ENCODE assay signal across 8 mouse cellular contexts in the genomic region with DNA sequence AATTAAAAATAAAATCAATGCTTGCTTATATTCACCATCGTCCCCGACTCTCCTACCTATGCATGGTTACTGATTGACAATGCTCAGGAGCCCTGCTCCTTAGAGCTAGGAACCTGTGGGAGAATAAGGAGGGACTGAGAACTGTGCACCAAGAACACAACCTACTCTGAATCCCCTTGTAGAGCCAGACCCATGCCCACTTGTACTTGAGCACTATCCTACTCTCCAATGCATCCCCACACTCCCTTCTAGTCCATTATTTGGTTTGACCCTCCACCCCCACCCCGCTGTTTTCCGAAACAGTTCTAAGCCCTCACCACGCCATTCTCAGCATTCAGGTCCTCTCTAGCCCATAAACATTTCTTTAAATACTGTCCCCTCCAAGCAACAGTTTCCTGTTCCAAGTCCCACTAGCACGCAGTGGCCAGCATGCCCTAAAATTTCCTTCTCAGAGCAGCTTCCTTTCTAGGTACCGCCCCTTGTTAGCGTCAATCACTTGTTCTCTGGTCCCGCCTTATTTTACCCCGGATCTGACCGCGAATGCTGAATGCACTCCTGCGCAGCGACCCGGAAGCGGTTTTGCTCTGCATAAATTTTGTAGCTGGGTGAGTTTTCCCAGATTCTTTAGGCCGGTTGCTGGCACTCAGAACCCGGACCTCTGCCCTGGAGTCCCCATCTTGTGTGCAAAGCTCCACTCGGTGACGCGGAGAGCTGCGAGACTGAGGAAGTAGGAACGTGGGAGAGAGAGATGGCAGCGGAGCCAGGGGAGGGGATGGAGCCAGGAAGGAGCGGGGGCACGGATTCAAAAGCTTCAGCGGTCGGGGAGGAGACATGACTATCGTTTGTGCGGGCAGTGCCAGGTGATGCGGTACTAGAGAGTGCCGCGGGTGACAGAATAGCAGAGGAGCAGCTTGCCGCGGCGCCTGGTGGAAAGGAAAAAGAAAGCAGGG. TPM values are rescaled to one million over a fixed set of nuclear protein-coding genes. Genes with fewer than 3 reads are reported as not detected.
A peak's percentile ranks its signal among the peaks of the same experiment; 100 is the strongest.
DNase-seq lines count a peak whose midpoint lies in the region; ATAC-seq and TF ChIP-seq lines count a peak whose summit lies in the region.

A gene (plus strand): TSS at position 522 of the 950 bp plus-strand sequence.

- peak; percentile 78 for DNase-seq in ES-E14 (ENCODE audit: low read depth, low spot score)
- DNase-seq in cerebellum, adult 11-12 months = peak; percentile 86
- DNase-seq in heart, postnatal 25 days (ENCODE audit: low spot score) = peak; percentile 75
- DNase-seq in layer of hippocampus, adult 18-20 months (ENCODE audit: low spot score in 2 of 2) = peak; percentile 86 to 93
- DNase-seq in lung, adult 2 months = peak; percentile 77
- peak; percentile 71 to 79 for DNase-seq in thymus, adult 18-20 months

- peak; percentile 98 for ATAC-seq in forebrain, embryonic 15.5 days (replicated peaks)
- peak; percentile 95 for ATAC-seq in neutrophil, adult 5-6 weeks (ENCODE audit: extremely low read depth, insufficient number of reproducible peaks, low FRiP score, poor library complexity, severe bottlenecking)

- 6% methylated on average over 36 of the region's 36 CpGs for WGBS in forebrain, embryonic 15.5 days
- WGBS in lung, adult 2 months = 5% methylated on average over 36 of the region's 36 CpGs

- in situ Hi-C loops in ES-E14 (cut with MboI; ENCODE audit: low sequenced_read_pairs in 2 of 2, unreplicated experiment in 2 of 2) = no loop called here

- no peak for TF ChIP-seq CTCF in lung, adult 2 months (IDR thresholded peaks at IDR 0.05; ENCODE audit: insufficient read depth, low read length)

- H3K27ac ChIP-seq in ES-E14 (ENCODE audit: insufficient read depth, low read depth, low read length, poor library complexity, severe bottlenecking) = peak within 1 kb of the TSS; percentile 71; the same call in 1 of the 2 replicates
- peak within 1 kb of the TSS; percentile 93 for H3K27ac ChIP-seq in forebrain, embryonic 15.5 days (replicated peaks)

- H3K4me1 ChIP-seq in ES-E14 (ENCODE audit: control insufficient read depth in 2 of 2, insufficient read depth in 2 of 2, low read length in 2 of 2, poor library complexity in 1 of 2) = peaks cover 0 to 2% of the 10 kb centered on the region in 2 experiments; a peak in 1 of 4 replicates
- H3K4me1 ChIP-seq in forebrain, embryonic 15.5 days = peaks cover 16% of the 10 kb centered on the region
- peaks cover 5% of the 10 kb centered on the region for H3K4me1 ChIP-seq in lung, adult 2 months (ENCODE audit: control insufficient read depth, insufficient read depth, low read length)

- intact Hi-C loops in heart, postnatal 25 days (cut with DNase I) = loop anchor here (2.0 kb wide), 1 partner anchor 60 kb away; no protein-coding TSS in a partner anchor

- no peaks in the 10 kb centered on the region for H3K9me3 ChIP-seq in ES-E14 (ENCODE audit: control insufficient read depth, insufficient read depth, low read depth, low read length)
- H3K9me3 ChIP-seq in forebrain, embryonic 15.5 days = no peaks in the 10 kb centered on the region

- peak within 1 kb of the TSS; percentile 80 for H3K4me2 ChIP-seq in forebrain, embryonic 15.5 days (replicated peaks)

- TF ChIP-seq POLR2A in lung, adult 2 months (IDR thresholded peaks at IDR 0.05; ENCODE audit: borderline replicate concordance, extremely low read depth, low read depth, low read length) = peak; percentile 50; the same call in 1 of the 2 replicates

- no peaks in the 10 kb centered on the region for H3K27me3 ChIP-seq in forebrain, embryonic 15.5 days

- peak within 1 kb of the TSS; percentile 92 for H3K9ac ChIP-seq in ES-E14 (ENCODE audit: insufficient read depth, low read depth, low read length, poor library complexity, severe bottlenecking)
- peak within 1 kb of the TSS; percentile 87 for H3K9ac ChIP-seq in forebrain, embryonic 15.5 days (replicated peaks)

- H3K36me3 ChIP-seq in ES-E14 (ENCODE audit: control insufficient read depth, insufficient read depth, low read length, poor library complexity, severe bottlenecking) = peaks cover 5% of the 10 kb centered on the region
- peaks cover 20% of the 10 kb centered on the region for H3K36me3 ChIP-seq in forebrain, embryonic 15.5 days

- H3K4me3 ChIP-seq in ES-E14 (ENCODE audit: insufficient read depth in 1 of 2, low read depth in 1 of 2, low read length in 2 of 2, poor library complexity in 1 of 2, severe bottlenecking in 1 of 2) = peak within 1 kb of the TSS; percentile 87 to 88
- peak within 1 kb of the TSS; percentile 88 for H3K4me3 ChIP-seq in forebrain, embryonic 15.5 days
- H3K4me3 ChIP-seq in lung, adult 2 months (replicated peaks; ENCODE audit: extremely low read depth, low read depth, low read length) = peak within 1 kb of the TSS; percentile 99

TF ChIP-seq in ES-E14, 5 proteins besides CTCF, POLR2A, EP300 and RAD21:
- TF ChIP-seq ZNF384 (IDR thresholded peaks at IDR 0.05; ENCODE audit: low read depth, low read length) (no peak), ZC3H11A (IDR thresholded peaks at IDR 0.05; ENCODE audit: borderline replicate concordance, low read depth, low read length) (no peak), HCFC1 (IDR thresholded peaks at IDR 0.05; ENCODE audit: borderline replicate concordance, insufficient read depth, low read length) (no peak), CHD2 (IDR thresholded peaks at IDR 0.05; ENCODE audit: low read depth, low read length) (no peak), MAFK (IDR thresholded peaks at IDR 0.05; ENCODE audit: insufficient read depth, low read depth, low read length) (no peak)

RNA-seq across cellular contexts. Expression of the gene that starts here (rescaled TPM):
- 18.0 and 19.8 TPM in 2 replicates for total RNA-seq in ES-E14 (2012; rRNA removed)
- 19.8 and 19.9 TPM in 2 replicates for polyA plus RNA-seq in forebrain, embryonic 15.5 days (2015; fragmentation: Nextera tagmentation; extraction: Ambion mirVana)
- total RNA-seq in heart, postnatal 25 days (2021) = 10 to 100 TPM; 11.0 to 11.5 TPM
- total RNA-seq in layer of hippocampus, adult 18-20 months (2021) = 10 to 100 TPM; 19.9 to 20.5 TPM
- 1.6 and 2.7 TPM in 2 replicates for polyA plus RNA-seq in lung, adult 2 months (2012; rRNA removed)
- 19.4 and 19.8 TPM in 2 replicates for total RNA-seq in neutrophil, adult 5-6 weeks (2017)

Comparison
In these comparisons a context has a peak if more than half of its experiments do, and no peak if none do; other contexts are left out.
1. Peak in every context shown above with its lines: DNase-seq, ATAC-seq, H3K4me3 ChIP-seq and H3K27ac ChIP-seq.